Mouse (Mus musculus): ENCODE measurements around the gene Acy3. TPM values are rescaled to one million over a fixed set of nuclear protein-coding genes. Genes with fewer than 3 reads are reported as not detected.

Gene Acy3
- polyA plus RNA-seq, 1 experiment: 1,670 TPM

DNA sequence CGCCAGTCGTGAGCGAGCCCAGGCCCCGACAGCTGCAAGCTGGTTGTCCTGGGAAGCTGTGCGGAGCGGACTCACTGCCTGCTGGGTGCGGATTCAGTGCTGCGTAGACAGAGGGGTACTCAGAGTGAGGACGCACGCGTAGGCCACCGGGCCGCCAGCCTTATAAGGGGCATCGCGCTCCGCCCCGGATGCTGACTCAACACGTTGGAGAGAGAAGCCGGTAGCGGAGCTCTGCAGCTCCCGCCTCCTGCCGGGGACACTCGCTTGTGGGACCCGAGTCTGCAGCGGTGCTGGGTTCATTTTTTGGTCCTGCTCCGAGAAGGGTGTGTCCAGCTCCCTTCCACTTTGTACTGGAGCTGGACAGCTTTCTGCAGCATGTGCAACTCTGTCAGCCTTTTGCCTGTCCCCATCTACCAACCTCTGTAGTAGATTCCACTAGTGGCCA is 51.4 kb downstream of the Acy3 start, which contains the start of gene Gstp1:
Gene Gstp1 (minus strand): TSS at position 198 of the 445 bp plus-strand sequence.
- DNase-seq: peak; percentile 93

More for the DNA sequence above, 51.4 kb downstream of the Acy3 start, which contains the start of gene Gstp1:
- Histone ChIP-seq H3K36me3 (ENCODE audit: control insufficient read depth, insufficient read depth, low read length) (no peaks in the 10 kb centered on the region), H3K4me1 (ENCODE audit: control insufficient read depth, insufficient read depth, low read length) (peaks cover 10% of the 10 kb centered on the region; the same call in 1 of the 2 replicates), H3K27me3 (replicated peaks; ENCODE audit: control insufficient read depth, insufficient read depth, low read length) (no peaks in the 10 kb centered on the region), H3K27ac (ENCODE audit: insufficient read depth, low read depth, low read length) (peak within 1 kb of the TSS; percentile 84), H3K4me3 (ENCODE audit: insufficient read depth, low read depth, low read length) (peak within 1 kb of the TSS; percentile 91)
- TF ChIP-seq POLR2A (IDR thresholded peaks at IDR 0.05; ENCODE audit: low read depth, low read length): peak; percentile 74
- 0 out of 2 replicates have a peak, but pooled peaks have one; percentile 16 for TF ChIP-seq CTCF (conservative IDR thresholded peaks at IDR 0.05; ENCODE audit: insufficient read depth, insufficient read length, low read depth, low read length)
- under 1% methylated on average over 26 of the region's 26 CpGs for WGBS

Other genes starting within 250 kb of the Acy3 start
- 12.6 and 12.9 TPM in 2 replicates for gene Kmt5b, start 219.1 kb upstream of the Acy3 start, polyA plus RNA-seq (2012; rRNA removed)
- 65.0 and 72.0 TPM in 2 replicates for gene Chka, start 134.8 kb upstream of the Acy3 start, polyA plus RNA-seq (2012; rRNA removed)
- gene Tcirg1, start 79.4 kb upstream of the Acy3 start, polyA plus RNA-seq (2012; rRNA removed): 69.2 and 71.2 TPM in 2 replicates
- gene Ndufs8, start 73.8 kb upstream of the Acy3 start, polyA plus RNA-seq (2012; rRNA removed): 678 and 742 TPM in 2 replicates
- 17.4 and 19.4 TPM in 2 replicates for gene Aldh3b1, start 56.8 kb upstream of the Acy3 start, polyA plus RNA-seq (2012; rRNA removed)
- gene Unc93b1, start 51.4 kb upstream of the Acy3 start, polyA plus RNA-seq (2012; rRNA removed): 52.3 and 55.7 TPM in 2 replicates
- gene Aldh3b3, start 27.9 kb upstream of the Acy3 start, polyA plus RNA-seq (2012; rRNA removed): 4.7 and 9.2 TPM in 2 replicates
- 2.6 and 3.9 TPM in 2 replicates for gene Aldh3b2, start 14.2 kb upstream of the Acy3 start, polyA plus RNA-seq (2012; rRNA removed)
- 0.31 and 0.75 TPM in 2 replicates for gene Tbx10, start 6.2 kb downstream of the Acy3 start, polyA plus RNA-seq (2012; rRNA removed)
- 19.9 and 20.9 TPM in 2 replicates for gene Nudt8, start 14.0 kb downstream of the Acy3 start, polyA plus RNA-seq (2012; rRNA removed)
- 1.2 and 1.7 TPM in 2 replicates for gene Gm49405, start 14.1 kb downstream of the Acy3 start, polyA plus RNA-seq (2012; rRNA removed)
- gene Doc2g, start 16.7 kb downstream of the Acy3 start, polyA plus RNA-seq (2012; rRNA removed): 5.1 and 5.5 TPM in 2 replicates
- gene Ndufv1, start 26.2 kb downstream of the Acy3 start, polyA plus RNA-seq (2012; rRNA removed): 471 and 532 TPM in 2 replicates
- gene Gstp1, start 51.4 kb downstream of the Acy3 start, polyA plus RNA-seq (2012; rRNA removed): 686 and 745 TPM in 2 replicates
- gene Gstp2, start 59.5 kb downstream of the Acy3 start, polyA plus RNA-seq (2012; rRNA removed): 11.5 and 36.0 TPM in 2 replicates
- 0.72 and 2.3 TPM in 2 replicates for gene Gstp3, start 73.0 kb downstream of the Acy3 start, polyA plus RNA-seq (2012; rRNA removed)
- 0.66 and 0.92 TPM in 2 replicates for gene Cabp2, start 95.0 kb downstream of the Acy3 start, polyA plus RNA-seq (2012; rRNA removed)
- gene Cdk2ap2, start 110.6 kb downstream of the Acy3 start, polyA plus RNA-seq (2012; rRNA removed): 134 and 138 TPM in 2 replicates
- gene Pitpnm1, start 113.4 kb downstream of the Acy3 start, polyA plus RNA-seq (2012; rRNA removed): 41.6 and 46.3 TPM in 2 replicates
- gene Aip, start 139.3 kb downstream of the Acy3 start, polyA plus RNA-seq (2012; rRNA removed): 80.5 and 96.2 TPM in 2 replicates
- gene Gpr152, start 153.2 kb downstream of the Acy3 start, polyA plus RNA-seq (2012; rRNA removed): 0.03 and 0.05 TPM in 2 replicates
- gene Cabp4, start 157.5 kb downstream of the Acy3 start, polyA plus RNA-seq (2012; rRNA removed): 0.12 and 0.20 TPM in 2 replicates
- 176 and 181 TPM in 2 replicates for gene Coro1b, start 162.0 kb downstream of the Acy3 start, polyA plus RNA-seq (2012; rRNA removed)
- 4.7 and 20.0 TPM in 2 replicates for gene Ptprcap, start 167.0 kb downstream of the Acy3 start, polyA plus RNA-seq (2012; rRNA removed)
- gene Rps6kb2, start 176.8 kb downstream of the Acy3 start, polyA plus RNA-seq (2012; rRNA removed): 41.0 and 41.8 TPM in 2 replicates
- 3.8 and 4.0 TPM in 2 replicates for gene Carns1, start 188.9 kb downstream of the Acy3 start, polyA plus RNA-seq (2012; rRNA removed)
- 2.3 and 9.1 TPM in 2 replicates for gene Tbc1d10c, start 204.7 kb downstream of the Acy3 start, polyA plus RNA-seq (2012; rRNA removed)
- gene Ppp1ca, start 205.5 kb downstream of the Acy3 start, polyA plus RNA-seq (2012; rRNA removed): 484 and 509 TPM in 2 replicates
- gene Rad9a, start 215.1 kb downstream of the Acy3 start, polyA plus RNA-seq (2012; rRNA removed): 18.4 and 19.2 TPM in 2 replicates
- 13.6 TPM in 2 replicates for gene Clcf1, start 227.7 kb downstream of the Acy3 start, polyA plus RNA-seq (2012; rRNA removed)
- 3.4 TPM in 1 of 2 replicates, not detected in the other for gene AC109138.7, start 227.8 kb downstream of the Acy3 start, polyA plus RNA-seq (2012; rRNA removed)
- gene Pold4, start 245.3 kb downstream of the Acy3 start, polyA plus RNA-seq (2012; rRNA removed): 96.1 and 99.8 TPM in 2 replicates